Mouse (Mus musculus) CH12.LX (cell line): ENCODE measurements around the gene Zfp664. TPM values are rescaled to one million over a fixed set of nuclear protein-coding genes. Genes with fewer than 3 reads are reported as not detected.

Experiments used
- DNase-seq: peaks from one replicate; pipeline ENCODE4 v3.0.0-alpha.2; 2013; ENCODE audit errors: extremely low read depth
- H3K27ac ChIP-seq: 2 replicates; pipeline ENCODE4 v1.5.1; 2012; ENCODE audit warnings: low read depth, mild to moderate bottlenecking, control low read depth, moderate library complexity; ENCODE audit not compliant: insufficient read depth
- H3K27me3 ChIP-seq: replicated peaks from 2 replicates; pipeline ENCODE3; 2012; ENCODE audit warnings: inconsistent platforms
- H3K36me3 ChIP-seq, 2 experiments: replicated peaks in 1 of 2; 2 replicates each; pipeline versions ENCODE3 to v1.6.1; 2012; ENCODE audit warnings: inconsistent platforms in 1 of 2, low read length in 1 of 2, mild to moderate bottlenecking in 1 of 2, mixed read lengths in 1 of 2, moderate library complexity in 1 of 2; ENCODE audit not compliant: control insufficient read depth in 1 of 2, insufficient read depth in 1 of 2
- H3K4me1 ChIP-seq, 2 experiments: 2 replicates each; pipeline ENCODE4 v1.6.1; 2012; ENCODE audit warnings: inconsistent platforms in 1 of 2, moderate library complexity in 1 of 2; ENCODE audit not compliant: insufficient read depth in 2 of 2, control insufficient read depth in 1 of 2
- H3K4me2 ChIP-seq: 2 replicates; pipeline ENCODE4 v1.6.1; 2012; ENCODE audit warnings: low read depth, mild to moderate bottlenecking, control low read depth; ENCODE audit not compliant: poor library complexity, insufficient read depth, severe bottlenecking
- H3K4me3 ChIP-seq, 3 experiments: fragments of 150-350 bp in 1 of 3; sonication (generic) in 1 of 3; replicated peaks in 1 of 3; 2 replicates each; pipeline versions ENCODE3 to v1.5.1; 2011 to 2012; ENCODE audit warnings: low read depth in 2 of 3, low read length in 2 of 3, mild to moderate bottlenecking in 2 of 3, moderate library complexity in 2 of 3, control low read depth in 1 of 3, improper control_type of control experiment in 1 of 3, inconsistent platforms in 1 of 3, mixed read lengths in 1 of 3; ENCODE audit not compliant: poor library complexity in 1 of 3
- H3K79me2 ChIP-seq: replicated peaks from 2 replicates; pipeline ENCODE4 v1.6.1; 2012; ENCODE audit warnings: mild to moderate bottlenecking, moderate library complexity; ENCODE audit not compliant: control insufficient read depth, poor library complexity, insufficient read depth, severe bottlenecking; ENCODE audit errors: extremely low read depth
- H3K9ac ChIP-seq: 2 replicates; pipeline ENCODE4 v1.6.1; 2012; ENCODE audit warnings: low read depth, mild to moderate bottlenecking, control low read depth, moderate library complexity; ENCODE audit not compliant: insufficient read depth
- H3K9me3 ChIP-seq: replicated peaks from 2 replicates; pipeline ENCODE3; 2012; ENCODE audit warnings: low read length, inconsistent platforms, mixed read lengths
- CHD2 ChIP-seq: IDR thresholded peaks from 2 replicates; pipeline ENCODE4 v1.6.1; 2011; ENCODE audit warnings: low read length, improper control_type of control experiment
- E2F4 ChIP-seq: IDR thresholded peaks from 2 replicates; pipeline ENCODE4 v1.6.1; 2011; ENCODE audit warnings: low read depth, low read length, improper control_type of control experiment; ENCODE audit not compliant: insufficient replicate concordance
- EP300 ChIP-seq: IDR thresholded peaks from 2 replicates; pipeline ENCODE4 v1.6.1; 2011; ENCODE audit warnings: low read length, improper control_type of control experiment
- GABPA ChIP-seq: IDR thresholded peaks from 2 replicates; pipeline ENCODE4 v1.6.1; 2012; ENCODE audit warnings: low read depth, low read length, improper control_type of control experiment, inconsistent platforms; ENCODE audit not compliant: insufficient replicate concordance
- KAT2A ChIP-seq: IDR thresholded peaks from 2 replicates; pipeline ENCODE4 v1.6.1; 2012; ENCODE audit warnings: low read length, improper control_type of control experiment, inconsistent platforms; ENCODE audit not compliant: insufficient replicate concordance
- MYC ChIP-seq: IDR thresholded peaks from 2 replicates; pipeline ENCODE4 v1.6.1; 2011; ENCODE audit warnings: low read depth, mild to moderate bottlenecking, improper control_type of control experiment, low read length
- NELFE ChIP-seq: IDR thresholded peaks from 2 replicates; pipeline ENCODE4 v1.6.1; 2011; ENCODE audit warnings: low read depth, low read length, improper control_type of control experiment
- NRF1 ChIP-seq: IDR thresholded peaks from 2 replicates; pipeline ENCODE4 v1.6.1; 2014; ENCODE audit warnings: low read depth, mild to moderate bottlenecking, inconsistent platforms, low read length, improper control_type of control experiment, moderate library complexity
- PAX5 ChIP-seq: IDR thresholded peaks from 2 replicates; pipeline ENCODE4 v1.6.1; 2012; ENCODE audit warnings: low read length, inconsistent platforms, mixed read lengths
- POLR2AphosphoS2 ChIP-seq: IDR thresholded peaks from 2 replicates; pipeline ENCODE4 v1.6.1; 2011; ENCODE audit warnings: low read depth, low read length, improper control_type of control experiment
- SIN3A ChIP-seq: IDR thresholded peaks from 2 replicates; pipeline ENCODE4 v1.6.1; 2012; ENCODE audit warnings: low read length, improper control_type of control experiment, inconsistent platforms
- SMC3 ChIP-seq: IDR thresholded peaks from 2 replicates; pipeline ENCODE4 v1.6.1; 2011; ENCODE audit warnings: low read depth, low read length, improper control_type of control experiment
- USF2 ChIP-seq: conservative IDR thresholded peaks from 2 replicates; pipeline ENCODE4 v1.6.1; 2011; ENCODE audit warnings: low read depth, low read length, improper control_type of control experiment
- ZC3H11A ChIP-seq: IDR thresholded peaks from 2 replicates; pipeline ENCODE4 v1.6.1; 2012; ENCODE audit warnings: low read depth, mild to moderate bottlenecking, inconsistent platforms, low read length, improper control_type of control experiment
- ZKSCAN1 ChIP-seq: IDR thresholded peaks from 2 replicates; pipeline ENCODE4 v1.6.1; 2012; ENCODE audit warnings: low read depth, inconsistent platforms, low read length, improper control_type of control experiment, borderline replicate concordance
- ZMIZ1 ChIP-seq: IDR thresholded peaks from 2 replicates; pipeline ENCODE4 v1.6.1; 2012; ENCODE audit warnings: low read depth, mild to moderate bottlenecking, inconsistent platforms, low read length, improper control_type of control experiment
- dilution Hi-C: fragments of 300-500 bp; cut with MboI; formaldehyde crosslinking; loops from 2 replicates; pipeline ENCODE4 v1.14.3; 2020; ENCODE audit warnings: low sequenced_read_pairs; ENCODE audit not compliant: extremely low pct_unique_long_range_greater_than_20kb, extremely low pct_ligation_motif_present
- in situ Hi-C: fragments of 300-500 bp; cut with MboI; formaldehyde crosslinking; loops from 3 replicates; pipeline ENCODE4 v1.14.3; 2019; ENCODE audit warnings: low sequenced_read_pairs, low pct_ligation_motif_present, low pct_unique_long_range_greater_than_20kb, mixed read lengths
- polyA plus RNA-seq: library from polyadenylated mRNA; unstranded; fragments of >175 nt; gene quantifications from 2 replicates; pipeline ENCODE4 v1.2.1, GENCODE M21; 2012; ENCODE audit warnings: low read depth; ENCODE audit not compliant: insufficient read length
- total RNA-seq, 2 experiments: library from RNA; depleted of rRNA; stranded (reverse); fragments of 300-350 nt in 1 of 2; fragments of >200 nt in 1 of 2; gene quantifications; 2 replicates each; pipeline ENCODE4 v1.2.3; 2012 to 2014

Gene Zfp664
- total and polyA plus RNA-seq, 3 experiments, result 7.4 to 14.3 (median 12.3) TPM

DNA sequence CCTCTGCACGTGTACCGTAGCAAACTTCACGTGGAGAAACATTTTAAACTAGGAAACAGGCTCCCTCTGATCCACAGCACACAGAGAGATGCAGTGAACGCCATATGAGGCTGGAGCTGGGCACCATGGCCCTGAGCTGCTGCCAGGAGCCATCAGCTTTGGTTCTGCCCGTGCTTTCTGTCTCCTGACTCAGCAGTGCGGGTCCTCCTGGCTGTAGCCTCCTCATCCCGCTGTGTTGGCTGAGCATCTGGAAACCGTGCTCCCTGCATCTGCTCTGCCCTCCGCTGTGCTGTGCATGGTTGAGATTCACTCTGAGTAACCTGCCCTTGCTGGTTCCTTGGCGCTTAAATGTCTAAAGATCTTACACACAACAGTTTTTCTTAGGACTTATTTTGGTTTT is 39.7 kb downstream of the Zfp664 start:
- DNase-seq, result no peak
- no peaks in the 10 kb centered on the region for H3K79me2 ChIP-seq
- no peaks in the 10 kb centered on the region for H3K27me3 ChIP-seq
- peaks cover 3% of the 10 kb centered on the region for H3K9me3 ChIP-seq
- H3K9ac ChIP-seq, result no peak overlapping the region
- H3K36me3 ChIP-seq, result no peaks in the 10 kb centered on the region
- TF ChIP-seq EP300 (no peak), GABPA (no peak), KAT2A (no peak), SMC3 (no peak), USF2 (no peak), PAX5 (no peak), POLR2AphosphoS2 (no peak)
- no peak overlapping the region for H3K4me2 ChIP-seq
- in situ Hi-C loops (loop anchor here (5.0 to 10.0 kb wide), 3 partner anchors 370 to 473 kb away; partner anchors contain the start of gene Scarb1), dilution Hi-C loops (no loop called here)
- no peak overlapping the region for H3K27ac ChIP-seq
- peaks cover 0 to 6% of the 10 kb centered on the region in 2 experiments; a peak in 2 of 4 replicates for H3K4me1 ChIP-seq
- no peak overlapping the region for H3K4me3 ChIP-seq

GRCm38 (mm10) chr5:124903852-124904251 is 41.4 kb downstream of the Zfp664 start:
- H3K36me3 ChIP-seq, result no peaks in the 10 kb centered on the region
- H3K4me1 ChIP-seq, result peaks cover 0 to 9% of the 10 kb centered on the region in 2 experiments; a peak in 2 of 4 replicates
- dilution Hi-C loops (no loop called here), in situ Hi-C loops (loop anchor here (5.0 to 10.0 kb wide), 3 partner anchors 368 to 471 kb away; partner anchors contain the start of gene Scarb1)
- TF ChIP-seq ZC3H11A, result no peak
- no peak for TF ChIP-seq CHD2
- no peak for TF ChIP-seq NRF1
- TF ChIP-seq POLR2AphosphoS2, result no peak
- no peak for TF ChIP-seq KAT2A
- TF ChIP-seq GABPA, result no peak
- no peak for TF ChIP-seq MYC
- TF ChIP-seq SIN3A, result no peak
- no peak for TF ChIP-seq E2F4
- no peak for TF ChIP-seq EP300
- no peak for TF ChIP-seq ZKSCAN1
- TF ChIP-seq NELFE, result no peak
- TF ChIP-seq SMC3, result no peak
- no peak for TF ChIP-seq ZMIZ1
- H3K27ac ChIP-seq, result no peak overlapping the region
- H3K79me2 ChIP-seq, result no peaks in the 10 kb centered on the region
- no peak overlapping the region for H3K4me2 ChIP-seq
- no peaks in the 10 kb centered on the region for H3K27me3 ChIP-seq
- H3K4me3 ChIP-seq, result no peak overlapping the region
- peaks cover 3% of the 10 kb centered on the region for H3K9me3 ChIP-seq
- DNase-seq, result no peak
- no peak overlapping the region for H3K9ac ChIP-seq
